Mouse (Mus musculus) granulocyte monocyte progenitor cell, adult 5-6 weeks (primary cell): ENCODE data around the gene Olfr222. TPM values are rescaled to one million over a fixed set of nuclear protein-coding genes. Genes with fewer than 3 reads are reported as not detected.
A peak's percentile ranks its signal among the peaks of the same experiment; 100 is the strongest.
"Not testable (repeated sequence)": the region's sequence is repeated elsewhere in the genome, so short reads cannot be mapped to it uniquely, and the experiment has no call there.

Experiments
- ATAC-seq: replicated peaks from 2 replicates; pipeline ENCODE4 v1.8.0; 2016; ENCODE audit warnings: mild to moderate bottlenecking, moderate TSS enrichment, inconsistent platforms; ENCODE audit not compliant: poor library complexity, severe bottlenecking
- total RNA-seq, 2 experiments: library from RNA; stranded (forward) in 1 of 2; stranded (reverse) in 1 of 2; fragments of 200-712, 200-1000 nt in 1 of 2; fragments of >200 nt in 1 of 2; fragmentation: Nextera tagmentation in 1 of 2; gene quantifications; 2 replicates each; pipeline ENCODE4 v1.2.3; 2014 to 2017

Gene Olfr222
- total RNA-seq (2014; fragmentation: Nextera tagmentation): not detected in 2 replicates
- total RNA-seq (2017): not detected in 2 replicates

GRCm38 (mm10) chr11:59576135-59576534 is at the start of gene Olfr222:
Olfr222 (minus strand) TSS chr11:59576235.
- not testable (repeated sequence) for ATAC-seq

- peak; percentile 88 for ATAC-seq
Measured at GRCm38 (mm10) chr11:59624017-59624630, 48.1 kb upstream of the Olfr222 start.

GRCm38 (mm10) chr11:59622214-59622613 is 46.2 kb upstream of the Olfr222 start:
- no peak for ATAC-seq

GRCm38 (mm10) chr11:59616986-59617385 is 41.0 kb upstream of the Olfr222 start:
- ATAC-seq: peak; percentile 86

- no peak for ATAC-seq
Measured at GRCm38 (mm10) chr11:59614120-59614519, 38.1 kb upstream of the Olfr222 start.

GRCm38 (mm10) chr11:59611646-59612045 is 35.6 kb upstream of the Olfr222 start:
- no peak for ATAC-seq

GRCm38 (mm10) chr11:59602287-59602686 is 26.3 kb upstream of the Olfr222 start:
- ATAC-seq: no peak

GRCm38 (mm10) chr11:59600872-59601271 is 24.8 kb upstream of the Olfr222 start:
- ATAC-seq: no peak

- no peak for ATAC-seq
Measured at GRCm38 (mm10) chr11:59599211-59599610, 23.2 kb upstream of the Olfr222 start.

GRCm38 (mm10) chr11:59596950-59597349 is 20.9 kb upstream of the Olfr222 start:
- ATAC-seq: no peak

GRCm38 (mm10) chr11:59596091-59596490 is 20.1 kb upstream of the Olfr222 start:
- peak; percentile 44 for ATAC-seq

GRCm38 (mm10) chr11:59593189-59593588 is 17.2 kb upstream of the Olfr222 start, which contains the start of gene Olfr223:
Olfr223 (minus strand) TSS chr11:59593289.
- no peak for ATAC-seq

GRCm38 (mm10) chr11:59589496-59589895 is 13.5 kb upstream of the Olfr222 start:
- no peak for ATAC-seq

- ATAC-seq: no peak
Measured at GRCm38 (mm10) chr11:59584539-59584938, 8.5 kb upstream of the Olfr222 start.

- ATAC-seq: no peak
Measured at GRCm38 (mm10) chr11:59575726-59576125, 309 bp downstream of the Olfr222 start.

GRCm38 (mm10) chr11:59569306-59569705 is 6.7 kb downstream of the Olfr222 start:
- ATAC-seq: peak; percentile 69

- peak; percentile 72 for ATAC-seq
Measured at GRCm38 (mm10) chr11:59562837-59563236, 13.2 kb downstream of the Olfr222 start.

- ATAC-seq: no peak
Measured at GRCm38 (mm10) chr11:59562336-59562735, 13.7 kb downstream of the Olfr222 start.

- ATAC-seq: no peak
Measured at GRCm38 (mm10) chr11:59560906-59561305, 15.1 kb downstream of the Olfr222 start.

- peak; percentile 72 for ATAC-seq
Measured at GRCm38 (mm10) chr11:59554535-59554934, 21.5 kb downstream of the Olfr222 start.

- peak; percentile 49 for ATAC-seq
Measured at GRCm38 (mm10) chr11:59554127-59554526, 21.9 kb downstream of the Olfr222 start.

GRCm38 (mm10) chr11:59544005-59544404 is 32.0 kb downstream of the Olfr222 start:
- ATAC-seq: no peak
